Mouse (Mus musculus) kidney, adult 2 months (tissue): ENCODE measurements at regions not wholly inside any gene's neighbourhood (a gene's known extent, or its start where the extent isn't known, plus 50 kb on each side); places are given as distances from the start of the nearest gene placed in this dataset.

Experiments used
- DNase-seq: peaks from one replicate; pipeline ENCODE4 v3.0.0; 2021
- H3K27ac ChIP-seq: fragments of 200-500 bp; 2 replicates; pipeline ENCODE4 v1.5.1; 2012; ENCODE audit warnings: low read depth, low read length, control low read depth, inconsistent platforms; ENCODE audit not compliant: insufficient read depth
- H3K27me3 ChIP-seq: fragments of 200-500 bp; replicated peaks from 2 replicates; pipeline ENCODE4 v1.6.1; 2012; ENCODE audit warnings: mild to moderate bottlenecking, moderate library complexity, low read length, inconsistent platforms; ENCODE audit not compliant: control insufficient read depth, insufficient read depth
- H3K36me3 ChIP-seq: fragments of 200-500 bp; 2 replicates; pipeline ENCODE4 v1.6.1; 2012; ENCODE audit warnings: mild to moderate bottlenecking, moderate library complexity, low read length, inconsistent platforms; ENCODE audit not compliant: control insufficient read depth, insufficient read depth
- H3K4me1 ChIP-seq: fragments of 200-500 bp; 2 replicates; pipeline ENCODE4 v1.6.1; 2011; ENCODE audit warnings: low read length; ENCODE audit not compliant: control insufficient read depth, insufficient read depth
- H3K4me3 ChIP-seq: fragments of 200-500 bp; 2 replicates; pipeline ENCODE4 v1.5.1; 2011; ENCODE audit warnings: mild to moderate bottlenecking, low read depth, low read length, control low read depth; ENCODE audit not compliant: insufficient read depth
- CTCF ChIP-seq: fragments of 200-500 bp; conservative IDR thresholded peaks from 2 replicates; pipeline ENCODE4 v1.5.1; 2011; ENCODE audit warnings: low read depth, mild to moderate bottlenecking, control low read depth, low read length, moderate library complexity, mixed read lengths; ENCODE audit not compliant: insufficient read depth, insufficient read length
- POLR2A ChIP-seq: fragments of 200-500 bp; IDR thresholded peaks from one replicate; pipeline ENCODE4 v1.6.1; 2011; ENCODE audit warnings: low read depth, low read length, control low read depth
- WGBS: fragments of 180-500 bp; shearing (Covaris S2); methylation state at CpG from one replicate; pipeline ENCODE4 v1.1.7; 2018; 5-methylcytosine and 5-hydroxymethylcytosine counted together

- H3K4me3 ChIP-seq, result no peak overlapping the region
Measured at GRCm38 (mm10) chr8:6515882-6516682, 1410.9 kb upstream of the Slc10a2 start.

GRCm38 (mm10) chr8:6492453-6492852, 1387.3 kb upstream of the Slc10a2 start:
- Histone ChIP-seq H3K4me3 (no peak overlapping the region), H3K27ac (no peak overlapping the region), H3K36me3 (no peaks in the 10 kb centered on the region), H3K27me3 (no peaks in the 10 kb centered on the region), H3K4me1 (no peaks in the 10 kb centered on the region)
- 40% methylated on average over 1 of the region's 1 CpGs for WGBS
- no peak for DNase-seq
- TF ChIP-seq CTCF, result no peak
- TF ChIP-seq POLR2A, result no peak

More at GRCm38 (mm10) chr8:6515882-6516682, 1410.9 kb upstream of the Slc10a2 start:
- Histone ChIP-seq H3K36me3 (no peaks in the 10 kb centered on the region), H3K27ac (no peak overlapping the region), H3K27me3 (no peaks in the 10 kb centered on the region), H3K4me1 (no peaks in the 10 kb centered on the region)
- no peak for TF ChIP-seq CTCF
- no peak for TF ChIP-seq POLR2A
- peak; percentile 26 for DNase-seq

GRCm38 (mm10) chr8:6481966-6482365, 1376.8 kb upstream of the Slc10a2 start:
- Histone ChIP-seq H3K36me3 (no peaks in the 10 kb centered on the region), H3K4me3 (no peak overlapping the region), H3K4me1 (no peaks in the 10 kb centered on the region), H3K27ac (no peak overlapping the region), H3K27me3 (no peaks in the 10 kb centered on the region)
- DNase-seq, result no peak
- TF ChIP-seq CTCF (no peak), POLR2A (no peak)
- WGBS, result 60% methylated on average over 1 of the region's 1 CpGs

- Histone ChIP-seq H3K36me3 (no peaks in the 10 kb centered on the region), H3K27ac (no peak overlapping the region), H3K27me3 (no peaks in the 10 kb centered on the region), H3K4me3 (no peak overlapping the region), H3K4me1 (no peaks in the 10 kb centered on the region)
- 58% methylated on average over 3 of the region's 3 CpGs for WGBS
- TF ChIP-seq POLR2A, result no peak
- TF ChIP-seq CTCF, result no peak
- no peak for DNase-seq
Measured at GRCm38 (mm10) chr8:6471089-6471488, 1365.9 kb upstream of the Slc10a2 start.

- no peak overlapping the region for H3K4me3 ChIP-seq
- no peaks in the 10 kb centered on the region for H3K27me3 ChIP-seq
- H3K36me3 ChIP-seq, result no peaks in the 10 kb centered on the region
- no peak overlapping the region for H3K27ac ChIP-seq
- TF ChIP-seq POLR2A, result no peak
- TF ChIP-seq CTCF, result no peak
- H3K4me1 ChIP-seq, result no peaks in the 10 kb centered on the region
- 43% methylated on average over 3 of the region's 3 CpGs for whole genome bisulfite sequencing
- DNase-seq, result no peak
Measured at GRCm38 (mm10) chr8:6456553-6457180, 1351.5 kb upstream of the Slc10a2 start.

GRCm38 (mm10) chr8:6448301-6448700, 1343.2 kb upstream of the Slc10a2 start:
- Histone ChIP-seq H3K36me3 (no peaks in the 10 kb centered on the region), H3K27me3 (no peaks in the 10 kb centered on the region), H3K27ac (no peak overlapping the region), H3K4me1 (no peaks in the 10 kb centered on the region), H3K4me3 (no peak overlapping the region)
- 74% methylated on average over 6 of the region's 6 CpGs for WGBS
- no peak for DNase-seq
- TF ChIP-seq CTCF (no peak), POLR2A (no peak)

- no peaks in the 10 kb centered on the region for H3K27me3 ChIP-seq
- H3K36me3 ChIP-seq, result no peaks in the 10 kb centered on the region
- 63% methylated on average over 4 of the region's 4 CpGs for WGBS
- DNase-seq, result no peak
- no peaks in the 10 kb centered on the region for H3K4me1 ChIP-seq
- TF ChIP-seq CTCF, result no peak
- H3K4me3 ChIP-seq, result no peak overlapping the region
- no peak overlapping the region for H3K27ac ChIP-seq
Measured at GRCm38 (mm10) chr8:6439069-6439468, 1333.9 kb upstream of the Slc10a2 start.
